Mouse (Mus musculus) forebrain, embryonic 13.5 days (tissue): ENCODE data around the gene Fam160a1. TPM values are rescaled to one million over a fixed set of nuclear protein-coding genes. Genes with fewer than 3 reads are reported as not detected.

Experiments
- ATAC-seq: fragments of 200-750 bp; cut with Nextera tagmentation; 2 replicates; pipeline ENCODE4 v1.8.0; 2017
- H3K27ac ChIP-seq: fragments of 300-500 bp; sonication (generic); 2 replicates; pipeline ENCODE4 v1.5.1; 2015; ENCODE audit warnings: inconsistent platforms, mild to moderate bottlenecking, moderate library complexity
- H3K27me3 ChIP-seq: fragments of 300-500 bp; sonication (generic); 2 replicates; pipeline ENCODE4 v1.6.1; 2015; ENCODE audit warnings: mild to moderate bottlenecking, inconsistent platforms
- H3K36me3 ChIP-seq: fragments of 300-500 bp; sonication (generic); 2 replicates; pipeline ENCODE4 v1.6.1; 2015; ENCODE audit warnings: mild to moderate bottlenecking, inconsistent platforms; ENCODE audit not compliant: poor library complexity, severe bottlenecking
- H3K4me1 ChIP-seq: fragments of 300-500 bp; sonication (generic); 2 replicates; pipeline ENCODE4 v1.6.1; 2015; ENCODE audit warnings: inconsistent platforms
- H3K4me2 ChIP-seq: fragments of 300-500 bp; sonication (generic); 2 replicates; pipeline ENCODE4 v1.6.1; 2015; ENCODE audit warnings: inconsistent platforms, mild to moderate bottlenecking, moderate library complexity
- H3K4me3 ChIP-seq: fragments of 300-500 bp; sonication (generic); 2 replicates; pipeline ENCODE4 v1.5.1; 2015; ENCODE audit warnings: mild to moderate bottlenecking, inconsistent platforms
- H3K9ac ChIP-seq: fragments of 300-500 bp; sonication (generic); 2 replicates; pipeline ENCODE4 v1.6.1; 2015; ENCODE audit warnings: mild to moderate bottlenecking, inconsistent platforms
- H3K9me3 ChIP-seq: fragments of 300-500 bp; sonication (generic); replicated peaks from 2 replicates; pipeline ENCODE4 v1.6.1; 2016; ENCODE audit warnings: inconsistent platforms
- WGBS: fragments of 180-500 bp; shearing (Covaris S2); methylation state at CpG from one replicate; pipeline ENCODE4 v1.1.7; 2015; 5-methylcytosine and 5-hydroxymethylcytosine counted together
- polyA plus RNA-seq: library from polyadenylated mRNA; unstranded; fragments of >200 nt; fragmentation: Nextera tagmentation; extraction: Ambion mirVana; gene quantifications from 2 replicates; pipeline ENCODE4 v1.2.1, GENCODE M21; 2015

The Fam160a1 gene
- polyA plus RNA-seq, 1 experiment from 2014 or later = 0.13 TPM

GRCm38 (mm10) chr3:85641751-85642150, 175.3 kb downstream of the Fam160a1 start:
- Histone ChIP-seq H3K36me3 (no peaks in the 10 kb centered on the region), H3K4me2 (no peak overlapping the region), H3K27ac (no peak overlapping the region), H3K9ac (no peak overlapping the region), H3K4me3 (no peak overlapping the region), H3K27me3 (no peaks in the 10 kb centered on the region), H3K4me1 (no peaks in the 10 kb centered on the region), H3K9me3 (no peaks in the 10 kb centered on the region)
- WGBS = 91% methylated on average over 3 of the region's 3 CpGs
- no peak for ATAC-seq

- ATAC-seq = no peak
- Histone ChIP-seq H3K9me3 (no peaks in the 10 kb centered on the region), H3K4me2 (no peak overlapping the region), H3K4me3 (no peak overlapping the region), H3K27ac (no peak overlapping the region), H3K36me3 (no peaks in the 10 kb centered on the region), H3K27me3 (no peaks in the 10 kb centered on the region), H3K4me1 (peaks cover 9% of the 10 kb centered on the region), H3K9ac (no peak overlapping the region)
- 93% methylated on average over 5 of the region's 5 CpGs for WGBS
These were observed 180.2 kb downstream of the Fam160a1 start for GRCm38 (mm10) chr3:85636716-85637447.

GRCm38 (mm10) chr3:85635591-85635990, 181.5 kb downstream of the Fam160a1 start:
- Histone ChIP-seq H3K9me3 (no peaks in the 10 kb centered on the region), H3K4me2 (no peak overlapping the region), H3K4me3 (no peak overlapping the region), H3K4me1 (peaks cover 9% of the 10 kb centered on the region), H3K27me3 (no peaks in the 10 kb centered on the region), H3K9ac (no peak overlapping the region), H3K36me3 (no peaks in the 10 kb centered on the region), H3K27ac (no peak overlapping the region)
- WGBS = 89% methylated on average over 2 of the region's 2 CpGs
- no peak for ATAC-seq

GRCm38 (mm10) chr3:85635126-85635419, 182.0 kb downstream of the Fam160a1 start:
- ATAC-seq = no peak
- H3K9ac ChIP-seq = no peak overlapping the region
- 61% methylated on average over 2 of the region's 2 CpGs for WGBS

GRCm38 (mm10) chr3:85634389-85635125, 182.5 kb downstream of the Fam160a1 start:
- no peak overlapping the region for H3K4me2 ChIP-seq
- ATAC-seq = peak; percentile 62
- H3K36me3 ChIP-seq = no peaks in the 10 kb centered on the region
- WGBS = 67% methylated on average over 8 of the region's 8 CpGs
- peaks cover 9% of the 10 kb centered on the region for H3K4me1 ChIP-seq
- H3K27ac ChIP-seq = no peak overlapping the region
- H3K9ac ChIP-seq = no peak overlapping the region
- H3K9me3 ChIP-seq = no peaks in the 10 kb centered on the region
- H3K27me3 ChIP-seq = no peaks in the 10 kb centered on the region
- no peak overlapping the region for H3K4me3 ChIP-seq

More at GRCm38 (mm10) chr3:85635126-85635419, 182.0 kb downstream of the Fam160a1 start:
- H3K27me3 ChIP-seq = no peaks in the 10 kb centered on the region
- no peaks in the 10 kb centered on the region for H3K36me3 ChIP-seq
- H3K4me2 ChIP-seq = no peak overlapping the region
- H3K4me1 ChIP-seq = peaks cover 9% of the 10 kb centered on the region
- H3K4me3 ChIP-seq = no peak overlapping the region
- H3K9me3 ChIP-seq = no peaks in the 10 kb centered on the region
- H3K27ac ChIP-seq = no peak overlapping the region

- H3K4me2 ChIP-seq = no peak overlapping the region
- no peak for ATAC-seq
- no peaks in the 10 kb centered on the region for H3K27me3 ChIP-seq
- 85% methylated on average over 2 of the region's 2 CpGs for WGBS
- 0 out of 2 replicates have a peak, but pooled peaks cover 3% of the 10 kb centered on the region for H3K36me3 ChIP-seq
- H3K4me1 ChIP-seq = peaks cover 9% of the 10 kb centered on the region
- no peak overlapping the region for H3K27ac ChIP-seq
- no peak overlapping the region for H3K9ac ChIP-seq
- no peaks in the 10 kb centered on the region for H3K9me3 ChIP-seq
- H3K4me3 ChIP-seq = no peak overlapping the region
These were observed 183.4 kb downstream of the Fam160a1 start for GRCm38 (mm10) chr3:85633733-85634132.

- Histone ChIP-seq H3K9ac (no peak overlapping the region), H3K4me2 (no peak overlapping the region), H3K36me3 (0 out of 2 replicates have a peak, but pooled peaks cover 3% of the 10 kb centered on the region), H3K9me3 (no peaks in the 10 kb centered on the region), H3K4me1 (peaks cover 9% of the 10 kb centered on the region), H3K27me3 (no peaks in the 10 kb centered on the region), H3K4me3 (no peak overlapping the region), H3K27ac (no peak overlapping the region)
- WGBS = 96% methylated on average over 4 of the region's 4 CpGs
- ATAC-seq = no peak
These were observed 187.1 kb downstream of the Fam160a1 start for GRCm38 (mm10) chr3:85629895-85630510.

GRCm38 (mm10) chr3:85619751-85620150, 197.3 kb downstream of the Fam160a1 start:
- no peak overlapping the region for H3K27ac ChIP-seq
- H3K9ac ChIP-seq = no peak overlapping the region
- H3K9me3 ChIP-seq = no peaks in the 10 kb centered on the region
- H3K4me1 ChIP-seq = no peaks in the 10 kb centered on the region
- H3K36me3 ChIP-seq = peaks cover 16% of the 10 kb centered on the region
- WGBS = 93% methylated on average over 1 of the region's 1 CpGs
- H3K27me3 ChIP-seq = no peaks in the 10 kb centered on the region
- no peak overlapping the region for H3K4me2 ChIP-seq
- no peak overlapping the region for H3K4me3 ChIP-seq
- ATAC-seq = no peak

GRCm38 (mm10) chr3:85619345-85619744, 197.7 kb downstream of the Fam160a1 start:
- 87% methylated on average over 5 of the region's 5 CpGs for WGBS
- Histone ChIP-seq H3K9me3 (no peaks in the 10 kb centered on the region), H3K27ac (no peak overlapping the region), H3K27me3 (no peaks in the 10 kb centered on the region), H3K4me1 (no peaks in the 10 kb centered on the region), H3K36me3 (peaks cover 16% of the 10 kb centered on the region), H3K4me2 (no peak overlapping the region), H3K4me3 (no peak overlapping the region), H3K9ac (no peak overlapping the region)
- ATAC-seq = no peak

GRCm38 (mm10) chr3:85618885-85619284, 198.2 kb downstream of the Fam160a1 start:
- H3K4me2 ChIP-seq = no peak overlapping the region
- H3K36me3 ChIP-seq = peaks cover 16% of the 10 kb centered on the region
- no peak overlapping the region for H3K27ac ChIP-seq
- no peak overlapping the region for H3K9ac ChIP-seq
- H3K4me1 ChIP-seq = no peaks in the 10 kb centered on the region
- no peak overlapping the region for H3K4me3 ChIP-seq
- no peaks in the 10 kb centered on the region for H3K27me3 ChIP-seq
- no peaks in the 10 kb centered on the region for H3K9me3 ChIP-seq
- 88% methylated on average over 6 of the region's 6 CpGs for WGBS
- ATAC-seq = no peak

GRCm38 (mm10) chr3:85616389-85616788, 200.7 kb downstream of the Fam160a1 start:
- Histone ChIP-seq H3K4me3 (no peak overlapping the region), H3K4me2 (no peak overlapping the region), H3K9ac (no peak overlapping the region), H3K36me3 (peaks cover 16% of the 10 kb centered on the region), H3K27ac (no peak overlapping the region), H3K4me1 (no peaks in the 10 kb centered on the region), H3K9me3 (no peaks in the 10 kb centered on the region), H3K27me3 (no peaks in the 10 kb centered on the region)
- WGBS = 95% methylated on average over 1 of the region's 1 CpGs
- ATAC-seq = no peak
